Mouse (Mus musculus) embryo, embryonic 11 days (tissue): ENCODE measurements at regions not wholly inside any gene's neighbourhood (a gene's known extent, or its start where the extent isn't known, plus 50 kb on each side); places are given as distances from the start of the nearest gene placed in this dataset.

Experiments used
- DNase-seq: peaks from one replicate; pipeline ENCODE4 v3.0.0-alpha.2; 2015

- DNase-seq: no peak
These were observed 155.0 kb upstream of the Igsf21 start for GRCm38 (mm10) chr4:140401632-140402031.

- DNase-seq: no peak
These were observed 150.0 kb upstream of the Igsf21 start for GRCm38 (mm10) chr4:140396548-140396947.

- DNase-seq: no peak
These were observed 145.7 kb upstream of the Igsf21 start for GRCm38 (mm10) chr4:140392290-140392689.

GRCm38 (mm10) chr4:140390684-140391234 is 144.2 kb upstream of the Igsf21 start:
- DNase-seq: no peak

- DNase-seq: no peak
These were observed 139.1 kb upstream of the Igsf21 start for GRCm38 (mm10) chr4:140385686-140386085.

GRCm38 (mm10) chr4:140385226-140385625 is 138.6 kb upstream of the Igsf21 start:
- no peak for DNase-seq

GRCm38 (mm10) chr4:140383596-140383995 is 137.0 kb upstream of the Igsf21 start:
- no peak for DNase-seq

GRCm38 (mm10) chr4:140380733-140381132 is 134.1 kb upstream of the Igsf21 start:
- peak; percentile 23 for DNase-seq

GRCm38 (mm10) chr4:140377941-140378340 is 131.4 kb upstream of the Igsf21 start:
- no peak for DNase-seq

- DNase-seq: peak; percentile 57
These were observed 126.2 kb upstream of the Igsf21 start for GRCm38 (mm10) chr4:140372586-140373325.

- DNase-seq: no peak
These were observed 125.0 kb upstream of the Igsf21 start for GRCm38 (mm10) chr4:140371426-140372213.

- DNase-seq: peak; percentile 29
These were observed 120.5 kb upstream of the Igsf21 start for GRCm38 (mm10) chr4:140366975-140367680.

- no peak for DNase-seq
These were observed 112.3 kb upstream of the Igsf21 start for GRCm38 (mm10) chr4:140358846-140359245.

GRCm38 (mm10) chr4:140358103-140358502 is 111.5 kb upstream of the Igsf21 start:
- peak; percentile 87 for DNase-seq

- no peak for DNase-seq
These were observed 108.6 kb upstream of the Igsf21 start for GRCm38 (mm10) chr4:140355144-140355550.

- DNase-seq: no peak
These were observed 102.2 kb upstream of the Igsf21 start for GRCm38 (mm10) chr4:140348802-140349201.

- DNase-seq: no peak
These were observed 83.6 kb upstream of the Igsf21 start for GRCm38 (mm10) chr4:140330138-140330537.

GRCm38 (mm10) chr4:140326706-140327440 is 80.3 kb upstream of the Igsf21 start:
- peak; percentile 48 for DNase-seq

GRCm38 (mm10) chr4:140325677-140326052 is 79.1 kb upstream of the Igsf21 start:
- DNase-seq: no peak

- DNase-seq: no peak
These were observed 78.5 kb upstream of the Igsf21 start for GRCm38 (mm10) chr4:140324971-140325676.

GRCm38 (mm10) chr4:140320120-140320921 is 73.7 kb upstream of the Igsf21 start:
- DNase-seq: no peak
